Mouse (Mus musculus) neural tube, embryonic 14.5 days (tissue): ENCODE results near the gene Pfn3. TPM values are rescaled to one million over a fixed set of nuclear protein-coding genes. Genes with fewer than 3 reads are reported as not detected.

Experiments
- ATAC-seq: fragments of 200-750 bp; cut with Nextera tagmentation; 2 replicates; pipeline ENCODE4 v1.8.0; 2017; ENCODE audit warnings: low read depth, mild to moderate bottlenecking, moderate TSS enrichment, moderate library complexity
- H3K27ac ChIP-seq: fragments of 300-500 bp; sonication (generic); 2 replicates; pipeline ENCODE4 v1.5.1; 2014; ENCODE audit warnings: low read depth, mild to moderate bottlenecking, control low read depth, low read length, moderate library complexity, mixed read lengths
- H3K27me3 ChIP-seq: fragments of 300-500 bp; sonication (generic); 2 replicates; pipeline ENCODE4 v1.6.1; 2014; ENCODE audit warnings: low read length; ENCODE audit not compliant: control insufficient read depth, insufficient read depth
- H3K36me3 ChIP-seq: fragments of 300-500 bp; sonication (generic); 2 replicates; pipeline ENCODE4 v1.6.1; 2014; ENCODE audit warnings: low read length, mixed read lengths; ENCODE audit not compliant: control insufficient read depth, insufficient read depth
- H3K4me1 ChIP-seq: fragments of 300-500 bp; sonication (generic); 2 replicates; pipeline ENCODE4 v1.6.1; 2014; ENCODE audit warnings: low read length; ENCODE audit not compliant: control insufficient read depth, insufficient read depth
- H3K4me2 ChIP-seq: fragments of 300-500 bp; sonication (generic); 2 replicates; pipeline ENCODE4 v1.6.1; 2014; ENCODE audit warnings: mild to moderate bottlenecking, low read depth, low read length, control low read depth
- H3K4me3 ChIP-seq: fragments of 300-500 bp; sonication (generic); 2 replicates; pipeline ENCODE4 v1.5.1; 2014; ENCODE audit warnings: low read depth, low read length, control low read depth, mixed read lengths
- H3K9ac ChIP-seq: fragments of 300-500 bp; sonication (generic); replicated peaks from 2 replicates; pipeline ENCODE4 v1.6.1; 2014; ENCODE audit warnings: low read depth, mild to moderate bottlenecking, control low read depth, low read length, mixed read lengths
- H3K9me3 ChIP-seq: fragments of 300-500 bp; sonication (generic); 2 replicates; pipeline ENCODE4 v1.6.1; 2016; ENCODE audit warnings: low read length; ENCODE audit not compliant: control insufficient read depth
- WGBS: fragments of 180-500 bp; shearing (Covaris S2); extraction: QIAGEN DNeasy Blood & Tissue Kit; methylation state at CpG from one replicate; pipeline ENCODE4 v1.1.7; 2014; 5-methylcytosine and 5-hydroxymethylcytosine counted together
- polyA plus RNA-seq: library from polyadenylated mRNA; unstranded; fragments of >200 nt; fragmentation: Nextera tagmentation; extraction: Ambion mirVana; gene quantifications from 2 replicates; pipeline ENCODE4 v1.2.1, GENCODE M21; 2014

Gene Pfn3
- polyA plus RNA-seq, 1 experiment from 2014 or later = 1.2 TPM

DNA sequence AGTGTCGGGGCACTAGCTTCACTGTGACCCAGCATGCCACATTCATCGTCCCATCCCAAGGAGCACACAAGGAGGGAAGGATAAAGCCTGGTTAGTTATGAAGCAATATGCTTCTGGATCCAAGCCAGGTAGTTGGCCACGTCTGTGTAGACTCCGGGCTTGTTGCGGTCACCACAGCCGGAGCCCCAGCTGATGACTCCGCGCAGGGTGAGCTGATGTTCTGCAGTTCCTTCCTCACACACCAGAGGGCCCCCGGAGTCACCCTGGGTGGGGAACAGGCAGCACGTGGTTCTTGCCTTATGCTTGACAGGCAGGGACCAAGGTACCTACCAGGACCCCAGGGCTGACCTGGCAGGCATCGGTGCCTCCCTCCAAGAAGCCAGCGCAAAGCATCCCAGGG, 3.0 kb upstream of the Pfn3 start:
- Histone ChIP-seq H3K4me3 (no peak overlapping the region), H3K27me3 (peaks cover 29% of the 10 kb centered on the region), H3K9me3 (no peaks in the 10 kb centered on the region), H3K36me3 (no peaks in the 10 kb centered on the region), H3K4me1 (peaks cover 6% of the 10 kb centered on the region; the same call in 1 of the 2 replicates), H3K4me2 (peak overlapping the region; percentile 7; the same call in 1 of the 2 replicates), H3K27ac (no peak overlapping the region), H3K9ac (no peak overlapping the region)
- peak; percentile 55; the same call in 1 of the 2 replicates for ATAC-seq
- 9% methylated on average over 12 of the region's 12 CpGs for WGBS

DNA sequence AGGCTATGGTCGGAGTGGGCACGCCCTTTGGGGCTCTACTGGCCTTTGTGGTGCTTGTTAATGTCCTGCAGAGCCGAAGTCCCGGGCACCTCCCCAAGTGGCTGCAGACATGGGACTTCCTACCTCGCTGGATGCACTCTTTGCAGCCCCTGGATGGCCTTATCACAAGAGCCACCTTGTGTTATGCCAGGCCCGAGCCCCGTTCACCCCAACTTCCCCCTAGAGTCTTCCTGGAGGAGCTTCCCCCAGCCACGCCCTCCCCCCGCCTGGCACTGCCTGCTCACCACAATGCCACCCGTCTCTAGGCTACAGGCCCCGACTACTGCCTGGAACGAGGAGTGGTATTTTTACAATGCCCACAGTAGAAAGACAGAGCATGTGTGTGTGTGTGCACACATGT, 1.7 kb downstream of the Pfn3 start:
- Histone ChIP-seq H3K4me3 (no peak overlapping the region), H3K4me1 (peaks cover 6% of the 10 kb centered on the region; the same call in 1 of the 2 replicates), H3K27ac (no peak overlapping the region), H3K4me2 (no peak overlapping the region), H3K27me3 (peaks cover 4% of the 10 kb centered on the region; the same call in 1 of the 2 replicates), H3K9ac (no peak overlapping the region), H3K9me3 (no peaks in the 10 kb centered on the region), H3K36me3 (no peaks in the 10 kb centered on the region)
- 78% methylated on average over 12 of the region's 12 CpGs for WGBS
- no peak for ATAC-seq

- Histone ChIP-seq H3K27me3 (peaks cover 3% of the 10 kb centered on the region; the same call in 1 of the 2 replicates), H3K9ac (no peak overlapping the region), H3K4me3 (no peak overlapping the region), H3K27ac (no peak overlapping the region), H3K4me2 (no peak overlapping the region), H3K9me3 (no peaks in the 10 kb centered on the region), H3K36me3 (no peaks in the 10 kb centered on the region), H3K4me1 (peaks cover 6% of the 10 kb centered on the region; the same call in 1 of the 2 replicates)
- WGBS = 80% methylated on average over 13 of the region's 13 CpGs
- ATAC-seq = no peak
These were observed 2.3 kb downstream of the Pfn3 start for GRCm38 (mm10) chr13:55412643-55413307.

DNA sequence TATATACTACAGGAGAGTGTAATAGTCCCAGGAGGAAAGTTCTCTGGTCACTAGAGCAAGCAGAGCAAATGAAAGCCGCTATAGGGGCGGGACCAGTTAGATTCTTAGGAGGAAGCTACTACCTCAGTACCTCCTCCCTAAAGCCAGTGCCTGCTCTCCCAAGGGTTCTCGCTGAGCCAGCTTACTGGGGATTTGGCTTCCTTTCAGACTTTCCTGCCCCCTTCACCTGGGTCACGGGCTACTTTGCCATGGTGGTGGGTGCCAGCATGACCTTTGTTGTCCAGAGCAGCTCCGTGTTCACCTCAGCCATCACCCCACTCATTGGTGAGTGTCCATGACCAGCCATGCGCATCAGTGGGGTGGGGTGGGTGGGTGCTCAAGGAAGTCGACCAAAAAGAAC, 3.2 kb downstream of the Pfn3 start:
- no peak for ATAC-seq
- Histone ChIP-seq H3K36me3 (no peaks in the 10 kb centered on the region), H3K9ac (no peak overlapping the region), H3K9me3 (no peaks in the 10 kb centered on the region), H3K4me2 (no peak overlapping the region), H3K4me1 (peaks cover 6% of the 10 kb centered on the region; the same call in 1 of the 2 replicates), H3K4me3 (no peak overlapping the region), H3K27ac (no peak overlapping the region), H3K27me3 (peaks cover 3% of the 10 kb centered on the region; the same call in 1 of the 2 replicates)
- WGBS = 65% methylated on average over 7 of the region's 7 CpGs

DNA sequence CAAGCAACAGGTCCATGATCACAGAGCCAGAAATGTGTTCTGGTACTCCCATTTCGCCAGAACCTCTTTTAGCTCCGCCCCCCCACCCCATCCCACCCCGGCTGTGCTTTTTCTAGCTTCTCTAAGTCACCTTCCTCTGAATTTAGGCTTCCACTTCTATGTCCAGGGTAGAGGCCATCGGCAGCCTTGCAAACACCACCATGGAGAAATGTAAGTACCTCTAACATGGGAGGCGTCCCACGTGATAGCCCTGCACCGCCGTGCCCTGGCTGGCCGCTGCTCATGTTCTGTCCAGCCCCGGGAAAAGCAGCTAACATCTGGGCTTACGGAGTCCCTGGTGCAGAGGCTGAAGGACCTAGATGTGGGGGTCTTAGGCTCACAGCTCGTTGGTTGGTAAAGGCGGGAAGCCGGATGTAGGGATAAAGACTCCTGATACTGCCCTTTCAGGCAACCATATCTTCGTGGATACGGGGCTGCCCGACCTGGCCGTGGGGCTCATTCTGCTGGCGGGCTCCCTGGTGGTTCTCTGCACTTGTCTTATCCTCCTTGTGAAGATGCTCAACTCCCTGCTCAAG, 6.4 kb downstream of the Pfn3 start:
- WGBS = 89% methylated on average over 19 of the region's 19 CpGs
- H3K4me3 ChIP-seq = no peak overlapping the region
- ATAC-seq = no peak
- H3K9me3 ChIP-seq = no peaks in the 10 kb centered on the region
- H3K4me2 ChIP-seq = no peak overlapping the region
- peaks cover 10% of the 10 kb centered on the region; the same call in 1 of the 2 replicates for H3K4me1 ChIP-seq
- H3K27ac ChIP-seq = no peak overlapping the region
- H3K27me3 ChIP-seq = no peaks in the 10 kb centered on the region
- no peaks in the 10 kb centered on the region for H3K36me3 ChIP-seq
- no peak overlapping the region for H3K9ac ChIP-seq

GRCm38 (mm10) chr13:55407341-55407740, 7.7 kb downstream of the Pfn3 start:
- 85% methylated on average over 4 of the region's 4 CpGs for WGBS

DNA sequence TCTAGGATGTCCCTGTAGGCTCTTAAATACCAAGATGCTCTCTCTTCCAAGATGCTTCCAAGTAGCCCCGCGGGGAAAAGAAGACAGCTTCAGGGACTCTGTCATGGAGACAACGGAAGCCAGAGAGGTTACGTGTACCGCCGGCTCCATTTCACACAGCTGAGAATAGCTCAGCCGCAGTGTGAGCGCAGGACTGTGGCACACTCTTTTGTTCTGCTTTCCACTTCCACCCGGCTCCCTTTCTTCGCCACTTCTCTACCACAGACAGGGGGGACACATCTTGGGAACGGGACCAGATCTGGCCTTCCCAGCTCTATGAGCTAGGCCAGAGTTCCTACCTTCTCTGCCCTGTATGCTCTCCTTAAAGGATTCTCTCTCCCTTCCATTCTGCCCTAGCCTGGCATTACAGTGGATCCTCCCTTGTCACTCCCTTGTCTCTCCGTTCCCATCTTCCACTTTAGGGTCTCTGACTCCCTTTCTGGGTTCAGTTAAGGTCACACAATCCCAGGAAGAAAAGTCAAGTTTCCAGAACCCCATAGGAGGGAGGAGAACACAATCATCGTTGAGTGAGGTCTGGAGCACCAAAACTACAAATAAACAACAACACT, 9.1 kb downstream of the Pfn3 start:
- peak overlapping the region; percentile 11; the same call in 1 of the 2 replicates for H3K4me2 ChIP-seq
- ATAC-seq = peak; percentile 41; the same call in 1 of the 2 replicates
- peaks cover 10% of the 10 kb centered on the region; the same call in 1 of the 2 replicates for H3K4me1 ChIP-seq
- no peaks in the 10 kb centered on the region for H3K36me3 ChIP-seq
- no peaks in the 10 kb centered on the region for H3K27me3 ChIP-seq
- peak overlapping the region; percentile 9; the same call in 1 of the 2 replicates for H3K9ac ChIP-seq
- H3K27ac ChIP-seq = peak overlapping the region; percentile 82
- 66% methylated on average over 13 of the region's 13 CpGs for WGBS
- H3K4me3 ChIP-seq = no peak overlapping the region
- H3K9me3 ChIP-seq = no peaks in the 10 kb centered on the region

More at GRCm38 (mm10) chr13:55407341-55407740, 7.7 kb downstream of the Pfn3 start:
- Histone ChIP-seq H3K36me3 (no peaks in the 10 kb centered on the region), H3K4me1 (peaks cover 10% of the 10 kb centered on the region; the same call in 1 of the 2 replicates), H3K4me2 (no peak overlapping the region), H3K27me3 (no peaks in the 10 kb centered on the region), H3K9ac (no peak overlapping the region), H3K4me3 (no peak overlapping the region), H3K27ac (no peak overlapping the region), H3K9me3 (no peaks in the 10 kb centered on the region)
- no peak for ATAC-seq

DNA sequence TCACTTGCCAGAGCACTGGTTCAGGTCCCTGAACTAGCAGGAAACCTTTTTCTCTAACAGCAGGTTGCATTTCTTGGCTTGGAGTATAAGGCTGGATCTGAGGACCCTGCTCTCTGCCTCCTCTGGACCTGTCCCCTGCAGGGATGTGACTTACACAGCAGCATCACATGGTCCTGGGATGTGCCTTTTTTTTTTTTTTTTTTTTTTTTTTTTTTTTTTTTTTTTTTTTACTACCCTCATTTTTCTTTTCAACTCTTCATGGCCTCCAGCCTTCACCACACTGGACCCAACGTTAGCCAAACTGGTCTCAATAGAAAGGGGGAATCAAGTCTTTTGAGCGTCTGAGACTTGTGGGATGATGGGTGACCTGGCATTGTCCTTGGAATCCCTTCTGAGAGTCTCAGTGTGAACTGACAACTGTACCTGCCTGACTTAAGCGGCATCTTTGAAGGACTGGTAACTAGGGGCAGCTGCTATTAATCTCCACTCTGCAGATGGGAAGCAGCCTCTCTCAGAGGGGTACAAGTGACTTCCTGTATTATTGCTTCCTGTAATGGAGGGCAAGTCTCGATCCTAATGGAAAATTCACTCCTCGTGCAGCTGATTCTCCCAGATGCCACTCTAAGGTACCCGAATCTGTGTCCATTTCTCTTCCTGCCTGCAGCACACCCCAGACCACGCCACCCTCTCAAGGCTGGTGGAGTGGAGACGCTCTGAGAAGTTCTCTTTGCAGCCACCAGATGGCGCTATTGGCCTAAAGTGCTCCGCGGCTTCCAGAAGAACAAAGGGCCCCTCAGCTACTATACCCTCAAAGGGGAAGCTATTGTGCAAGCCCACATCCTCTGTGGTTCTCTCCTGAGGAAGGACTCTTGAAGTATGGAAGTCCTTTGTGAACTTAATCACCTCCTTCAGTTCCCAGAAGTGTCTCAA, 9.9 kb downstream of the Pfn3 start:
- no peaks in the 10 kb centered on the region for H3K9me3 ChIP-seq
- peak; percentile 91 for ATAC-seq
- H3K4me3 ChIP-seq = no peak overlapping the region
- peak overlapping the region; percentile 20; the same call in 1 of the 2 replicates for H3K4me2 ChIP-seq
- WGBS = 13% methylated on average over 11 of the region's 11 CpGs
- peak overlapping the region; percentile 82 for H3K27ac ChIP-seq
- H3K27me3 ChIP-seq = no peaks in the 10 kb centered on the region
- H3K4me1 ChIP-seq = peaks cover 10% of the 10 kb centered on the region; the same call in 1 of the 2 replicates
- no peaks in the 10 kb centered on the region for H3K36me3 ChIP-seq
- H3K9ac ChIP-seq = peak overlapping the region; percentile 34; the same call in 1 of the 2 replicates
